Mouse (Mus musculus): ENCODE measurements around the gene Hist1h1b.
"Not testable (repeated sequence)": the region's sequence is repeated elsewhere in the genome, so short reads cannot be mapped to it uniquely, and the experiment has no call there.

- not testable (repeated sequence) for TF ChIP-seq MAFK (IDR thresholded peaks at IDR 0.05; ENCODE audit: insufficient read depth, low read depth, low read length); HCFC1 (IDR thresholded peaks at IDR 0.05; ENCODE audit: borderline replicate concordance, insufficient read depth, low read length)
Measured at GRCm38 (mm10) chr13:21754294-21755001, 26.0 kb downstream of the Hist1h1b start.
